Mouse (Mus musculus): ENCODE measurements at regions not wholly inside any gene's neighbourhood (a gene's known extent, or its start where the extent isn't known, plus 50 kb on each side); places are given as distances from the start of the nearest gene placed in this dataset.
"Not testable (repeated sequence)": the region's sequence is repeated elsewhere in the genome, so short reads cannot be mapped to it uniquely, and the experiment has no call there.

GRCm38 (mm10) chr14:120755389-120755788 lies 155.6 kb upstream of the Ipo5 start:
- DNase-seq (ENCODE audit: low spot score in 2 of 2): no peak

DNA sequence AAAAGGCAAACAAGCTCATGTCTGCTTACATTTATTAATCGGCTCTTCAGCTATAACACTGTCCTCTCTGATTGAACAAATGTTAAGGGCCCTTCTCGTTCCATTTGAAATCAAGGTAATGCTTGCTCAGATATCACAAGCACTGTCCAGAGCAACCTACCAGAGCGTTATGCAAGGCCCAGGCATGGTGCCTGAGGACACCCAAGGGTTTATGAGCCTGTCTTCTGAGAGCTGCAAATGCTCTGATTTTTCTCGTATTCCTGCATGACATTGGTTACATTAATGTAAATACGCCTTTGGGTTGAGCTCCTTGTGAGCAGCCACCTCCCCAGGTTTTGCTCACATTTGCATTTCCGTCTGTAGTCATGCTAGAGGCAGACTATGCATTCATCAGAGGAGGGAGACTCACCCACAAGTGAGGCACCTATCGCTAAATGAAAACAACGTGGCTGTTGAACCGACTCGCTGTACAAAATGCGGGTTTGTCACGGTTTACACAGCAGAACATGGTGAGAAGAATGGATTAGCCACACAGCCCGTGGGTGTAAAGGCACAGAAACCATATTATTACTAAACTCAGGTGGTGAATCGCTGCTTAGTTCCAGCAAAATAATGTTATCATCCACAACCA lies 152.7 kb upstream of the Ipo5 start:
- DNase-seq (ENCODE audit: low spot score in 2 of 2): no peak

- DNase-seq (ENCODE audit: low spot score in 2 of 2): no peak
Measured at GRCm38 (mm10) chr14:120762168-120762567, 148.9 kb upstream of the Ipo5 start.

- no peak for DNase-seq (ENCODE audit: low spot score in 2 of 2)
Measured at GRCm38 (mm10) chr14:120762733-120763132, 148.3 kb upstream of the Ipo5 start.

- DNase-seq (ENCODE audit: low spot score in 2 of 2): no peak
Measured at GRCm38 (mm10) chr14:120763796-120764195, 147.2 kb upstream of the Ipo5 start.

- no peak for DNase-seq (ENCODE audit: low spot score in 2 of 2)
Measured at GRCm38 (mm10) chr14:120764386-120764785, 146.6 kb upstream of the Ipo5 start.

GRCm38 (mm10) chr14:120766451-120766850 lies 144.6 kb upstream of the Ipo5 start:
- no peak for DNase-seq (ENCODE audit: low spot score in 2 of 2)

- no peak for DNase-seq (ENCODE audit: low spot score in 2 of 2)
Measured at GRCm38 (mm10) chr14:120770579-120770978, 140.4 kb upstream of the Ipo5 start.

DNA sequence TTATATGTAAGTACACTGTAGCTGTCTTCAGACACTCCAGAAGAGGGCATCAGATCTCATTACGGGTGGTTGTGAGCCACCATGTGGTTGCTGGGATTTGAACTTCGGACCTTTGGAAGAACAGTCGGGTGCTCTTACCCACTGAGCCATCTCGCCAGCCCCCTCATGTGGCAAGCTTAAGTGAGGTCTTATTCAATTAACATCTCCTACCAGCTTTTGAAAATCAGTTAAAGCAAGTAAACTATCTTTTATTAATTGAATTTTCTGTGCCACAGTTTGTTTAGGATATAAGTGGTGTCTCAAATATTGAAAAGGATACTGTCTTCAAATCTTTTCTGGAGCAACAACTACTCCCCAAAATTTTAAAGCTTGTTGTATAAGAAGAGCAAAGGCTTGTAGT lies 138.0 kb upstream of the Ipo5 start:
- not testable (repeated sequence) for DNase-seq (ENCODE audit: low spot score in 2 of 2)

DNA sequence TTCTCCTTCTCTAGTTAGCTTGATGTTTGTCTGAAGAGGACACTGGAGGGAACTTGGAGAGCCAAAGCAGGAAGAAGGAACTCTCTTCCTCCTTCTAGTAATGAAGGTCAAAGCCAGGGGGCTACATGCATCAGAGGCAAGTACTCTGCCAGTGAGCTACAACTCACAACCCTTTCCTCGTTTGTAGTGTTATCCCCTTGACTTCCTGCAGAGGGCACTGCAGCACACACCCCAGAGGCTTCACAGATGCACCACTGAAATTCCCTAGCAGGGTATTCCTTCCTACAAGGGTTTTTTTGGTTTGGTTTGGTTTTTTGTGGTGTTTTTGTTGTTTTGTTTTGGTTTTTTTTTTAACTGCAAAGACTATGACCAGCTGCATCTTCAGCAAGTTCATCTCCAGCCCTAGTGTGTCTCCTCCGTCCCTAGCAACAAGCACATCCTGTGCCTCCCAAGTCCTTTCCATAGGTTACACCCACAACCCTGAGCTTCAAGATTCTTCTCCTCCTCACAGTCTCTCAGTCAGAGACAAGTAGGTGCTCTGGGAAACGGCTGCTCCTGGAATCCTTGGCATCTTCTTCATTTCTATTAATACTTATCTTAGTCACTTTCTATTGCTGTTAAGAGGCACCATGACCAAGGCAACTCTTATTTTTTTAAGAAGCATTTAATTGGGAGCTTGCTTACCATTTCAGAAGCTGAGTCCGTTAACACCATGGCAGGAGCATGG lies 119.0 kb upstream of the Ipo5 start:
- no peak for DNase-seq (ENCODE audit: low spot score in 2 of 2)

DNA sequence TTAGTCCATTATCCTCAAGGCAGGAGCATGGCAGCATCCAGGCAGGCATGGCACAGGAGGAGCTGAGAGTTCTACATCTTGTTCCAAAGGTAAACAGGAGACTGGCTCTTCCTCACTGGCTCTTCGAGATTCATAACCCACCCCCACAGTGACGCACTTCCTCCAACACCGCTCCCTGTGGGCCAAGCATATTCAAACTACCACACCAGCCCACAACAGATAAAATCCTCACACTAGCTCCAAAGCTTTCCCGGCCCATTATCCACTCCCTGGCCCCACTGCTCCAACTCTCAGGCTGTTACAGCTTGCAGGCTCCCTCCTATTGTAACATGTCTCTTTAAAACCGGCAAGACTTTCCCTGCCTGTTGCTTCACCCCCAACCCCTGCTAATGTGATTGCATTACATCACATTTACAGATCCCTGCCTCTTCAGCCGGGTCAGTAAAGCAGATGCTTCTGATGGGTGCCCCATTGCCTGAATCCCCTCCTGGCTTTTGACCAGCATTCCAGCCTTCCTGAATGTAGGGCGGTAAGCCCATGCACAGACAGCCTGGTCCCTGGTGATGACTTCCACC lies 113.0 kb upstream of the Ipo5 start:
- no peak for DNase-seq (ENCODE audit: low spot score in 2 of 2)

GRCm38 (mm10) chr14:120803191-120803590 lies 107.8 kb upstream of the Ipo5 start:
- DNase-seq (ENCODE audit: low spot score in 2 of 2): no peak

DNA sequence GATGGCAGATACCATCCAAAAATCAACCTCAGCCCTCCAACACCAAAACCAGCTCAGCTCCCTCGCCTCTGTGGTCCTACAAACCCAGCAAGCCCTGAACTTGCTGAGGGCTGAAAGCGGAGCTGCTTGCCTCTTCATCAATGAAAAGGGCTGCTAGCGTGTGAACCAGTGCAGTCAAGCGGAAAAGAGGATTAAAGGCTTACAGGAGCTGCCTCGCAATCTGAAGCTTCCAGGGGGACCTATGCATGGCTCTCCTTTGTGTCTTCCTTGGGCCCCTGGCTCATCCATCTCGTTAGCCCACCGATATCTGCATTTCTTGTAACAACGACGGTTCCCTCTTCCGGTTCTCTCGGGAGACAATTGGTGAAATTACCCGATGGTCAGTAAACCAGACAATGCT lies 107.3 kb upstream of the Ipo5 start:
- DNase-seq (ENCODE audit: low spot score in 2 of 2): no peak

- no peak for DNase-seq (ENCODE audit: low spot score in 2 of 2)
Measured at GRCm38 (mm10) chr14:120804183-120804848, 106.7 kb upstream of the Ipo5 start.

- DNase-seq (ENCODE audit: low spot score in 2 of 2): no peak
Measured at GRCm38 (mm10) chr14:120805137-120805536, 105.9 kb upstream of the Ipo5 start.

DNA sequence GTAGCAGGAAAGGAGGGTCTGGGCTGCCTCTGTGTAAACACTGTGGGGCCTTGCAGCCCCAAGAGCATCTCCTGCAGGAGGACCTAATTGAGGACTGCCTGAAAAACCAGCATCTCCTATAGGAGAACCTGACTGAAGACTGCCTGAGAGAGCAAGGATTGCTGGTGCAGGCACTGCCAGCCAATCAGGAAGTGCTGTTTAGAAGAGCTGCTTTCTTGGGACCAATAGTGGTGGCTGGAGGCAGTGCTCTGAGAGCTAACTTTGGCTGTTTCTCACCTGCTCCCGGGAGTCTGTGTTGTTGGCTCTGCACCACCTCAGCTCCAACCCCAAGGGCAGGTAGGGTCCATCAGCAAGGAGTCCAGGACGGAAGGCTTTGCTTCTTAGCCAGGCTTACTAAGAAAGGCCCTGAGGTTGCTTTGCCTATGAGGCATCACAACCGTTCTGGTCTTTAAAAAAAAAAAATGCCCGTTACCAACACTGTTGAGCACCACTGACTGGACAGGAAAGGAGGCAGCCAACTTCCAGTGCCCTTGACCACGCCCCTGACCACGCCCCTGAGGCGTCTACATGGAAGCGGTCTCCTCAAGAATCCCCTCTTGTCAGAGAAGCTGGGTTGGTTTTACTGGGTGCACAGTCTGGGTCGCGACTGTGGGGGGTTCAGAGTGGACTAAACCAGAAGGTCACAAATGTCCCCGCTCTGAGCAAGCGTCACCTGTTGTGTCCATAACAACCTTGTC lies 105.0 kb upstream of the Ipo5 start:
- not testable (repeated sequence) for DNase-seq (ENCODE audit: low spot score in 2 of 2)

GRCm38 (mm10) chr14:120806553-120806893 lies 104.5 kb upstream of the Ipo5 start:
- DNase-seq (ENCODE audit: low spot score in 2 of 2): no peak

DNA sequence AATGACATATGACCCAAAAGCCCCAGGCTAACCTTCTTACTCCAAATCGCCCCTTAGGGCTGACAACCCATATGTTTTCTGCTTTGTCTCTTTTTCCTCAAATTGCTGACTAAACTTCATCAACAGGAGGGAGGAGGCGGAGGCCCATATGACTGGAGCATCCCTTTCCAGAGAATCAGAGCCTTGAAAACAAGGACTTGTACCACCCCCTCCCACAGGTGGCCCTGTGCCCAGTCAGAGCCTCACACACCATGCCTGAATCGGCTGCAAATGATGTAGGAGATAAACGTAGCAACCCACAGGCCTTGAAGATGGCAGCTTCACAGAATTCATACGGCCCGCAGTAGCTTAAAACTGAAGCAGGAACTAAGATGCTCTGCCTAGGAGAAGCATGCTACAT lies 101.7 kb upstream of the Ipo5 start:
- peak in 1 of 2 experiments; percentile 55 for DNase-seq (ENCODE audit: low spot score in 2 of 2)

- DNase-seq (ENCODE audit: low spot score in 2 of 2): no peak
Measured at GRCm38 (mm10) chr14:120813938-120814337, 97.1 kb upstream of the Ipo5 start.

DNA sequence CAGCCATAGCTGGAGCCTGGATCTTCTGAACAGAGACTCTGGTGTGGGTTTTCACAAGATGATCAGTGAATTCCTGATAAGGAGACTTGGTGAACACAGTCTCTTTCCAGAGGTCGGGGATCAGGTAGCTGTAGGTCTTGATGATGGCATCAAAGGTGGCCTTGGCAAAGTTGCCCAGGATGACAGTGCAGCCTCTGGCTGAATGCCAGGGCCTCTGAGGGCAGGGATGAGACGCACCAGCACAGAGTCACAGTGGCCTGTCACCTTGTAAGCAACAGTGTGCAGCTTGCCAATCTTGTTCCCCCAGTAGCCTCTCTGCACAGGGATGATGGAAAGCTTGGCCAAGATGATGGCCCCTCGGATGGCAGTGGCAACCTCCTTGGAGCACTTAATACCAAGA lies 95.9 kb upstream of the Ipo5 start:
- DNase-seq (ENCODE audit: low spot score in 2 of 2): not testable (repeated sequence)

DNA sequence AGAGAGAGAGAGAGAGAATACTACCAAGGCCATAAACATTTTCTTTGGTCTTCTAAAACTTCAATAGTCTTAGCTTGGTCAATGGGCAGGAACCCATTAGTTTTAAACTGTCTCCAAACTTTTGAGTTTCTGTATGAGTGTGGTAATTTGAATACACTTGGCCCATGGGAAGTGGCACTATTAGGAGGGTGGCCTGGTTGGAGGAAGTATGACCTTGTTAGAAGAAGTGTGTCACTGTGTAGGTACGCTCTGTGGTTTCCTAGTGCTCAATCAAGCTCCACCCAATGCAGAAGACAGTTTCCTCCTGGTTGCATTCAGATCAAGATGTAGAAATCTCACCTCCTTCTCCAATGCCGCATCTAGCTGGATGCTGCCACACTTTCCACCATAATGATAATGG lies 94.5 kb upstream of the Ipo5 start:
- DNase-seq (ENCODE audit: low spot score in 2 of 2): no peak

DNA sequence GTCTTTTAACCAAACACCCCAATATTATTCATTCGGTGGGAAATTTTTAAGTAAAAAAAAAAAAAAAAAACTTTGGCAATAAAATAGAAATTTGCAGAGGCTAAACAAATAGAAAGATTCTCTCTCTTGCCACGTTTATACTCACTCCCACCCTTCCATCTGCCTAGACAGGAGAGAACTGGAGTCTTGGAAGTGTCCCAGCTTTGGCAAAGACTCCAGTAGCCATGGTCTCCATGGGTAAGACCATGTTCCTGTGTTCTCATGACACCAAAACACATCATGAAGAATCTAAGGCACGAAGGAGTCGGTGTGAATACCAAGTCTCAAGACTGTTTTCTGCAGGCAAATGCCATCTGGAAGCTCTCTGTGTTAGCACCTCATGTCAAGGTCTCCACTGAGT lies 84.8 kb upstream of the Ipo5 start:
- no peak for DNase-seq (ENCODE audit: low spot score in 2 of 2)

Data from frontal cortex, postnatal 10 days (tissue).